In genomic region chr1:168236101-168236500, GRCm38 (mm10) we compare ENCODE assay signal across 32 mouse cellular contexts.
"Had no signal": no experiment of that assay in that cellular context is flagged by ENCODE, and none has a peak within 500 bp of the region (broad histone marks: within the 10 kb centered on the region; RNA-seq: fewer than 3 reads in every experiment).

No protein-coding gene starts in this region.

- H3K4me3 ChIP-seq: limb, embryonic 10.5 days; limb, embryonic 12.5 days; limb, embryonic 13.5 days; limb, embryonic 15.5 days; liver, embryonic 12.5 days; liver, embryonic 13.5 days; liver, embryonic 15.5 days; lung, embryonic 15.5 days; megakaryocyte, embryonic 14.5 days; midbrain, embryonic 10.5 days; midbrain, embryonic 12.5 days; midbrain, embryonic 13.5 days; midbrain, embryonic 15.5 days; myocyte; neural tube, embryonic 12.5 days had no signal

- H3K4me1 ChIP-seq: liver, embryonic 12.5 days; liver, embryonic 13.5 days; liver, embryonic 15.5 days had no signal

- H3K4me2 ChIP-seq: limb, embryonic 12.5 days; limb, embryonic 13.5 days; limb, embryonic 15.5 days; liver, embryonic 11.5 days; liver, embryonic 12.5 days; liver, embryonic 13.5 days; liver, embryonic 15.5 days; lung, embryonic 14.5 days; lung, embryonic 15.5 days; midbrain, embryonic 11.5 days; midbrain, embryonic 12.5 days; midbrain, embryonic 13.5 days; midbrain, embryonic 15.5 days; neural tube, embryonic 12.5 days had no signal

- DNase-seq: left cerebral cortex, postnatal 4 days; liver; liver, embryonic 13.5 days; liver, postnatal 0 days; lung, adult 18-20 months; lung, adult 2 months; lung, embryonic 14.5 days; lung, postnatal 10 days; lung, postnatal 14 days; lung, postnatal 36 days; lung, postnatal 4 days; midbrain, embryonic 14.5 days had no signal

- H3K27me3 ChIP-seq: limb, embryonic 12.5 days; limb, embryonic 15.5 days; liver, embryonic 12.5 days; liver, embryonic 13.5 days; liver, embryonic 15.5 days; lung, embryonic 15.5 days; megakaryocyte, embryonic 14.5 days; midbrain, embryonic 12.5 days; midbrain, embryonic 13.5 days; midbrain, embryonic 15.5 days; neural tube, embryonic 12.5 days had no signal

- H3K36me3 ChIP-seq: limb, embryonic 12.5 days; limb, embryonic 13.5 days; limb, embryonic 15.5 days; liver, embryonic 12.5 days; liver, embryonic 13.5 days; liver, embryonic 15.5 days; midbrain, embryonic 10.5 days; midbrain, embryonic 12.5 days; midbrain, embryonic 13.5 days; midbrain, embryonic 15.5 days; neural tube, embryonic 12.5 days had no signal

- H3K9ac ChIP-seq: limb, embryonic 12.5 days; limb, embryonic 13.5 days; limb, embryonic 15.5 days; liver, embryonic 12.5 days; liver, embryonic 13.5 days; liver, embryonic 14.5 days; liver, embryonic 15.5 days; liver, postnatal 0 days; lung, embryonic 14.5 days; lung, embryonic 15.5 days; midbrain, embryonic 12.5 days; midbrain, embryonic 13.5 days; midbrain, embryonic 15.5 days; neural tube, embryonic 12.5 days had no signal

- ATAC-seq: liver, embryonic 12.5 days; liver, postnatal 0 days; lung, postnatal 0 days; midbrain, embryonic 13.5 days; midbrain, embryonic 15.5 days; midbrain, embryonic 16.5 days had no signal

- H3K9me3 ChIP-seq: limb, embryonic 10.5 days; limb, embryonic 12.5 days; limb, embryonic 13.5 days; limb, embryonic 15.5 days; liver, embryonic 12.5 days; liver, embryonic 13.5 days; liver, embryonic 15.5 days; lung, embryonic 15.5 days; megakaryocyte, embryonic 14.5 days; midbrain, embryonic 10.5 days; midbrain, embryonic 12.5 days; midbrain, embryonic 13.5 days; midbrain, embryonic 15.5 days; neural tube, embryonic 12.5 days had no signal

- H3K27ac ChIP-seq: limb, embryonic 10.5 days; limb, embryonic 12.5 days; limb, embryonic 13.5 days; limb, embryonic 15.5 days; liver, embryonic 12.5 days; liver, embryonic 13.5 days; liver, embryonic 14.5 days; liver, embryonic 15.5 days; lung, embryonic 15.5 days; macrophage; midbrain, embryonic 10.5 days; midbrain, embryonic 12.5 days; midbrain, embryonic 13.5 days; midbrain, embryonic 15.5 days; neural tube, embryonic 12.5 days had no signal
